ENCODE assay signal across 14 mouse cellular contexts in the genomic region with DNA sequence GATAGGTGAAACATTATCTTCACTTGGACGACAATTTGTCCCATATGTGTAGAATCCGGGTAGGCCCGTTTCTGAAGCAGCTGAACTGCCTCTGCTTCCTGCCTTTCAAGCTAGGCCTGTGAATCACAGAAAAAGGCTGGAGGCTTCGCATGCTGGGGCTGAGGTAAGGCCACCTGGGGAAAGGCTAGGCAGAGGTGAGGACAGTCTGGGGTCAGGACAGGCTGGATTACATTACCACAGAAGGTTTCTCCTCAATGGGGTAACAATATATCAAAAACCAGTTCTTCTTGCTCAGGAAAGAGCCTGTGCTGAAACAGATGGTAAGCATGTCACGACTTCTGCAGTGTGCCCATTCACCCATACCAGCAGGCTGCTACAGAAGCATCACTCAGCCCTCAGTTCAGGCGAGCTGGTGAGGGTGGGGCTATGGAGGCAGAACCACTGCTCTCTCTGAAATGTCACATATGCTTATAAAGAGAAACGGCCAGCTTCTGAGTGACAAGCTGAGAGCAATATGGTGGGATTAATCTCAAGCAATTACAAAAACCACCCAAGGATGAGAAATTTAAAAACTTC.
A peak's percentile ranks its signal among the peaks of the same experiment; 100 is the strongest.
DNase-seq lines count a peak whose midpoint lies in the region; ATAC-seq and TF ChIP-seq lines count a peak whose summit lies in the region.
"Had no signal": no experiment of that assay in that cellular context is flagged by ENCODE, and none has a peak within 500 bp of the region (broad histone marks: within the 10 kb centered on the region; RNA-seq: fewer than 3 reads in every experiment).

No protein-coding gene starts in this region.

- H3K9ac ChIP-seq in hindbrain, postnatal 0 days (replicated peaks; ENCODE audit: low read length): no peak overlapping the region
- H3K9ac ChIP-seq in hindbrain, embryonic 11.5 days (ENCODE audit: low read depth, low read length): no peak overlapping the region
- H3K9ac ChIP-seq in forebrain, embryonic 15.5 days (replicated peaks): no peak overlapping the region
- H3K9ac ChIP-seq: liver, postnatal 0 days had no signal

- no peaks in the 10 kb centered on the region for H3K36me3 ChIP-seq in hindbrain, postnatal 0 days (ENCODE audit: insufficient read depth, low read length)
- no peaks in the 10 kb centered on the region for H3K36me3 ChIP-seq in hindbrain, embryonic 11.5 days (ENCODE audit: control insufficient read depth, insufficient read depth, low read length)
- no peaks in the 10 kb centered on the region for H3K36me3 ChIP-seq in forebrain, embryonic 15.5 days

- ATAC-seq in hindbrain, postnatal 0 days: peak; percentile 58; the same call in 1 of the 2 replicates
- ATAC-seq in hindbrain, embryonic 11.5 days (ENCODE audit: low FRiP score): no peak
- ATAC-seq in forebrain, embryonic 15.5 days (replicated peaks): peak; percentile 80; the same call in 1 of the 2 replicates
- ATAC-seq: intestine, postnatal 0 days; liver, postnatal 0 days had no signal

- no peaks in the 10 kb centered on the region for H3K9me3 ChIP-seq in hindbrain, postnatal 0 days (ENCODE audit: low read length)
- H3K9me3 ChIP-seq in hindbrain, embryonic 11.5 days (ENCODE audit: control insufficient read depth, low read length): no peaks in the 10 kb centered on the region
- no peaks in the 10 kb centered on the region for H3K9me3 ChIP-seq in forebrain, embryonic 15.5 days

- no peak overlapping the region for H3K27ac ChIP-seq in hindbrain, postnatal 0 days
- H3K27ac ChIP-seq in hindbrain, embryonic 11.5 days (ENCODE audit: low read depth, low read length): no peak overlapping the region
- peak overlapping the region; percentile 57; the same call in 1 of the 2 replicates for H3K27ac ChIP-seq in forebrain, embryonic 15.5 days (replicated peaks)
- H3K27ac ChIP-seq: macrophage had no signal

- H3K4me2 ChIP-seq in hindbrain, postnatal 0 days (ENCODE audit: low read depth, low read length): no peak overlapping the region
- H3K4me2 ChIP-seq in hindbrain, embryonic 11.5 days (replicated peaks; ENCODE audit: low read depth, low read length): no peak overlapping the region
- no peak overlapping the region for H3K4me2 ChIP-seq in forebrain, embryonic 15.5 days (replicated peaks)

- H3K4me3 ChIP-seq in hindbrain, postnatal 0 days (ENCODE audit: low read length): no peak overlapping the region
- no peak overlapping the region for H3K4me3 ChIP-seq in hindbrain, embryonic 11.5 days (ENCODE audit: low read depth, low read length)
- no peak overlapping the region for H3K4me3 ChIP-seq in forebrain, embryonic 15.5 days

- no peaks in the 10 kb centered on the region for H3K27me3 ChIP-seq in hindbrain, postnatal 0 days (ENCODE audit: insufficient read depth, low read length)
- H3K27me3 ChIP-seq in hindbrain, embryonic 11.5 days (ENCODE audit: control insufficient read depth, insufficient read depth, low read length): no peaks in the 10 kb centered on the region
- no peaks in the 10 kb centered on the region for H3K27me3 ChIP-seq in forebrain, embryonic 15.5 days

- TF ChIP-seq CTCF in hindbrain, postnatal 0 days (IDR thresholded peaks at IDR 0.05; ENCODE audit: low read depth): no peak

- 56% methylated on average over 7 of the region's 7 CpGs for WGBS in hindbrain, postnatal 0 days
- WGBS in hindbrain, embryonic 11.5 days: 47% methylated on average over 7 of the region's 7 CpGs
- 47% methylated on average over 7 of the region's 7 CpGs for WGBS in forebrain, embryonic 15.5 days

- H3K4me1 ChIP-seq in hindbrain, postnatal 0 days (ENCODE audit: insufficient read depth, low read length): no peaks in the 10 kb centered on the region
- no peaks in the 10 kb centered on the region for H3K4me1 ChIP-seq in hindbrain, embryonic 11.5 days (replicated peaks; ENCODE audit: control insufficient read depth, insufficient read depth, low read length)
- H3K4me1 ChIP-seq in forebrain, embryonic 15.5 days: peaks cover 25% of the 10 kb centered on the region

- DNase-seq in hindbrain, postnatal 0 days (ENCODE audit: low spot score): no peak
- no peak for DNase-seq in hindbrain, embryonic 11.5 days (ENCODE audit: low spot score)
- peak; percentile 72 for DNase-seq in brain, adult 2 months (ENCODE audit: low read depth, low spot score)
- peak; percentile 48 for DNase-seq in embryo, embryonic 11 days
- no peak for DNase-seq in spleen, adult 12 weeks (ENCODE audit: low spot score)
- no peak for DNase-seq in right cerebral cortex, postnatal 25 days
- no peak for DNase-seq in liver
- DNase-seq: gastrocnemius, postnatal 25 days; liver, postnatal 0 days; right cerebral cortex, adult 18-20 months; thymus, postnatal 25 days had no signal

Comparison
In these comparisons a context has a peak if more than half of its experiments do, and no peak if none do; other contexts are left out.
1. DNase-seq: peak in brain, adult 2 months (single experiment) and embryo, embryonic 11 days (single experiment); none in hindbrain, postnatal 0 days (single experiment), hindbrain, embryonic 11.5 days (single experiment), spleen, adult 12 weeks (single experiment), right cerebral cortex, postnatal 25 days (single experiment) and liver (single experiment).